Mouse (Mus musculus) E14TG2a.4 (cell line): ENCODE measurements around the gene Chsy1.

ENCODE experiments used
- H3K27me3 ChIP-seq: 2 replicates; pipeline ENCODE4 v1.6.1; 2014; ENCODE audit warnings: low read length, control low read depth; ENCODE audit not compliant: insufficient read depth
- H3K36me3 ChIP-seq: 2 replicates; pipeline ENCODE4 v1.6.1; 2014; ENCODE audit warnings: low read length, control low read depth; ENCODE audit not compliant: insufficient read depth
- H3K4me1 ChIP-seq: replicated peaks from 2 replicates; pipeline ENCODE4 v1.6.1; 2014; ENCODE audit warnings: low read depth, low read length, control low read depth
- H3K4me3 ChIP-seq: replicated peaks from 2 replicates; pipeline ENCODE4 v1.5.1; 2014; ENCODE audit warnings: mild to moderate bottlenecking, low read length
- H3K9me3 ChIP-seq: 2 replicates; pipeline ENCODE4 v1.6.1; 2014; ENCODE audit warnings: low read length, control low read depth
- CTCF ChIP-seq: conservative IDR thresholded peaks from 2 replicates; pipeline ENCODE4 v1.5.1; 2014; ENCODE audit warnings: low read length
- NANOG ChIP-seq: IDR thresholded peaks from 2 replicates; pipeline ENCODE4 v1.6.1; 2014; ENCODE audit warnings: borderline replicate concordance, low read length, mixed read lengths
- POU5F1 ChIP-seq: IDR thresholded peaks from 2 replicates; pipeline ENCODE4 v1.6.1; 2014; ENCODE audit warnings: low read length, borderline replicate concordance

The Chsy1 gene

GRCm38 (mm10) chr7:66138878-66139277 is 29.6 kb downstream of the Chsy1 start:
- no peaks in the 10 kb centered on the region for H3K27me3 ChIP-seq
- peaks cover 11% of the 10 kb centered on the region for H3K36me3 ChIP-seq
- TF ChIP-seq CTCF (no peak), POU5F1 (no peak), NANOG (no peak)
- peaks cover 10% of the 10 kb centered on the region; the same call in 1 of the 2 replicates for H3K4me1 ChIP-seq
- no peaks in the 10 kb centered on the region for H3K9me3 ChIP-seq
- no peak overlapping the region for H3K4me3 ChIP-seq

- H3K4me1 ChIP-seq: peaks cover 8% of the 10 kb centered on the region; the same call in 1 of the 2 replicates
- no peaks in the 10 kb centered on the region for H3K9me3 ChIP-seq
- TF ChIP-seq CTCF (no peak), NANOG (no peak), POU5F1 (no peak)
- no peak overlapping the region for H3K4me3 ChIP-seq
- H3K27me3 ChIP-seq: no peaks in the 10 kb centered on the region
- H3K36me3 ChIP-seq: peaks cover 11% of the 10 kb centered on the region
Observed at GRCm38 (mm10) chr7:66140095-66140494, 30.8 kb downstream of the Chsy1 start.

GRCm38 (mm10) chr7:66140923-66141570 is 31.7 kb downstream of the Chsy1 start:
- H3K4me3 ChIP-seq: no peak overlapping the region
- H3K9me3 ChIP-seq: no peaks in the 10 kb centered on the region
- H3K36me3 ChIP-seq: peaks cover 11% of the 10 kb centered on the region
- TF ChIP-seq POU5F1 (no peak), NANOG (no peak), CTCF (no peak)
- no peaks in the 10 kb centered on the region for H3K27me3 ChIP-seq
- no peaks in the 10 kb centered on the region for H3K4me1 ChIP-seq

GRCm38 (mm10) chr7:66142514-66142913 is 33.2 kb downstream of the Chsy1 start:
- Histone ChIP-seq H3K4me1 (no peaks in the 10 kb centered on the region), H3K9me3 (no peaks in the 10 kb centered on the region), H3K4me3 (no peak overlapping the region), H3K27me3 (no peaks in the 10 kb centered on the region), H3K36me3 (peaks cover 11% of the 10 kb centered on the region)
- TF ChIP-seq NANOG (no peak), POU5F1 (no peak), CTCF (no peak)

GRCm38 (mm10) chr7:66144543-66144942 is 35.2 kb downstream of the Chsy1 start:
- TF ChIP-seq POU5F1: no peak
- no peak for TF ChIP-seq NANOG
- H3K9me3 ChIP-seq: no peaks in the 10 kb centered on the region
- H3K4me1 ChIP-seq: no peaks in the 10 kb centered on the region
- no peaks in the 10 kb centered on the region for H3K27me3 ChIP-seq
- H3K36me3 ChIP-seq: 0 out of 2 replicates have a peak, but pooled peaks cover under 1% of the 10 kb centered on the region
- no peak overlapping the region for H3K4me3 ChIP-seq

- Histone ChIP-seq H3K36me3 (0 out of 2 replicates have a peak, but pooled peaks cover 5% of the 10 kb centered on the region), H3K4me3 (no peak overlapping the region), H3K4me1 (no peaks in the 10 kb centered on the region), H3K9me3 (no peaks in the 10 kb centered on the region), H3K27me3 (no peaks in the 10 kb centered on the region)
- TF ChIP-seq NANOG (no peak), POU5F1 (no peak), CTCF (no peak)
Observed at GRCm38 (mm10) chr7:66147156-66147555, 37.8 kb downstream of the Chsy1 start.

GRCm38 (mm10) chr7:66147816-66148215 is 38.5 kb downstream of the Chsy1 start:
- Histone ChIP-seq H3K27me3 (no peaks in the 10 kb centered on the region), H3K4me1 (no peaks in the 10 kb centered on the region), H3K9me3 (no peaks in the 10 kb centered on the region), H3K36me3 (peaks cover 8% of the 10 kb centered on the region; the same call in 1 of the 2 replicates), H3K4me3 (no peak overlapping the region)
- TF ChIP-seq NANOG: no peak
- TF ChIP-seq CTCF: no peak
- TF ChIP-seq POU5F1: no peak

GRCm38 (mm10) chr7:66149506-66149905 is 40.2 kb downstream of the Chsy1 start:
- Histone ChIP-seq H3K36me3 (peaks cover 13% of the 10 kb centered on the region; the same call in 1 of the 2 replicates), H3K27me3 (no peaks in the 10 kb centered on the region), H3K4me1 (peaks cover 8% of the 10 kb centered on the region), H3K4me3 (no peak overlapping the region), H3K9me3 (no peaks in the 10 kb centered on the region)
- no peak for TF ChIP-seq CTCF
- no peak for TF ChIP-seq NANOG
- no peak for TF ChIP-seq POU5F1

GRCm38 (mm10) chr7:66150411-66150810 is 41.1 kb downstream of the Chsy1 start:
- H3K9me3 ChIP-seq: no peaks in the 10 kb centered on the region

More at GRCm38 (mm10) chr7:66150411-66150810, 41.1 kb downstream of the Chsy1 start:
- H3K36me3 ChIP-seq: peaks cover 13% of the 10 kb centered on the region; the same call in 1 of the 2 replicates
- TF ChIP-seq CTCF (no peak), POU5F1 (no peak), NANOG (no peak)
- H3K4me1 ChIP-seq: peaks cover 8% of the 10 kb centered on the region
- no peak overlapping the region for H3K4me3 ChIP-seq
- no peaks in the 10 kb centered on the region for H3K27me3 ChIP-seq
